Mouse (Mus musculus): ENCODE measurements at regions not wholly inside any gene's neighbourhood (a gene's known extent, or its start where the extent isn't known, plus 50 kb on each side); places are given as distances from the start of the nearest gene placed in this dataset.
"Not testable (repeated sequence)": the region's sequence is repeated elsewhere in the genome, so short reads cannot be mapped to it uniquely, and the experiment has no call there.

DNA sequence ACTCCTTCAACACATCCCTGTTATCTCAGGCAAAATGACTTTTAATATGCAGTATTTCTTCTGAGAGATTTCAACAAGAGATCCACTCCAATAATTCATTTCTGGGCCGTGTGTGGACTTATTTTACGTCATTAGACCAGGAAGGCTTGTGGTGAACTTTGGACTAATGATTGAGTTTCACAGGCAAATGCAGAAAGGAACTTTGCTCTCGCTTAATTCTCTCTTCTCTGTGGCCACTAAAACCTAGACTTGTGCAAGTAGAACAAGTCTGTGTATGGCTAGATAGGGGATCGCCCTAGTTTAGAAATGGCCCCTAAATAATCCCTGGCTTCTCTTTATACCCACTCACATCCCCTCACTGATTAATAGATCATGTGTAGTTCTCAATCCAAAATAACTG is 50.6 kb upstream of the Ppp1r12a start:
- no peak for ATAC-seq

DNA sequence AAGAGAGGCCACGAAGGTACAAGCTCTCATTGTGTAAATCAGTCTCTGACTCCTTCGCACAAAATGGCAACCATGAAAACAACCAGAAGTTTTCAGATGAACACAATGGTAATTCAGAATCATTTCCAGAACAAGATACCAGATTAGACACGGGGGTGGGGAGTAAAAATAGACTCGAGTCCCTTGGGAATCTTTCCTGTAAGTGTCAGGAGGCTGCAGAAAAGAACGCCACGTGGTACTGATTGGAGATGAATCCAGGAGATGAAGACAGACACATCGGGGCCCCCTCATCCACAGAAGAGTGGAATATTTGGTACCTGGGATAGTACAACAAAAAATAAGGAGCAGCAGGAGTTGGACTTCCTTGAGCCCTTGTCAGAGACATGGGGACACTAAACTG is 51.1 kb upstream of the Ppp1r12a start:
- ATAC-seq, result no peak

DNA sequence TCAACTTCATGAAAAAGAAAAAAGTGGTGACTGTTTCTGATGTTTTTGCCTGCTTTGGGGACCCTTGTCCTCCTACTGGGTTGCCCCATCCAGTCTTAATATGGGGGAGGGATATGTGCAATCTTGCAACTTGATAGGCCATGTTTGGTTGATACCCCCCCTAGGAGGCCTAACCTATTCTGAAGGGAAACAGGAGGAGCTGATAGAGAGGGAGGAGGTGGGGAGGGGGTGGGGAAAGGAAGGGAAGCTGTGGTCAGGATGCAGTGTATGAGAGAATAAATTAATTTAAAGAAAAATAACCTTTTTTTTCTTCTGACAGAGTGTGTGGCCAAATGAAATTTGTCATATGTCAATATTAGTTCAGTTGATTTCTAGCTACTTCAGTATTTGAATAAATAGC is 51.8 kb upstream of the Ppp1r12a start:
- peak; percentile 78 for ATAC-seq

DNA sequence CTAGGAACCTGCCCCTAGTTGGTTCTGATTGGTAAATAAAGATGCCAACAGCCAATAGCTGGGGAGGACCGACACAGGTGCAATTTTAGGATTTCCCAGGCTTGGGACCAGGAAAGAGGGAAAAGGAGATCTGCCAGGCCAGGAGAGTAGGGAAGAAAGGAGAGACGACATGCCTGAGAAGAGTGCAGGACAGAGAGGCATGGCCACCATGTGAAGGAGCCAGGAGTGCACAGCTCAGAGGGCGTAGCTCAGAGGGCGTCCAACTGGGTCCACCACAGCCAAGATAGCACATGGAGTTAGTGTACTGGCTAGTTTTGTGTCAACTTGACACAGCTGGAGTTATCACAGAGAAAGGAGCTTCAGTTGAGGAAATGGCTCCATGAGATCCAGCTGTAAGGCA is 53.5 kb upstream of the Ppp1r12a start:
- ATAC-seq, result not testable (repeated sequence)

DNA sequence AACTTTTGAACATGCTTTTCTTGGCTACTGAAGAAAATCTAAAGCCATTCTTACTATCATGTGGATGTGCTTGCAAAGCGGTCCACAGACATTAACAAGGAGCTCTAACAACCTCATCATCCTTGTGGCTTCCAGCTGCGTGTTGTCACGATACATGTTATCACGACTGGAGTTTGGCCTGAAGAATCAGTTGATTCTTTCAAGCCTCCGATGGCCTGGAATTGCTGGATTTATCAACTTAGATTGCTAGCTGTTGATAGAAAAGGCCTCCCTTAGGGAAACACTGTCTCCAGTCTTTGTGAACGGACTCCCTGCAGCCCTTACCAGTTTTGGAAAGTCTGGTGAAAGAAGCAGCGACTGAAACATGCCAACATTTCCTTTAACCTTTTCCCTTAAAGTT is 60.5 kb upstream of the Ppp1r12a start:
- ATAC-seq, result no peak

DNA sequence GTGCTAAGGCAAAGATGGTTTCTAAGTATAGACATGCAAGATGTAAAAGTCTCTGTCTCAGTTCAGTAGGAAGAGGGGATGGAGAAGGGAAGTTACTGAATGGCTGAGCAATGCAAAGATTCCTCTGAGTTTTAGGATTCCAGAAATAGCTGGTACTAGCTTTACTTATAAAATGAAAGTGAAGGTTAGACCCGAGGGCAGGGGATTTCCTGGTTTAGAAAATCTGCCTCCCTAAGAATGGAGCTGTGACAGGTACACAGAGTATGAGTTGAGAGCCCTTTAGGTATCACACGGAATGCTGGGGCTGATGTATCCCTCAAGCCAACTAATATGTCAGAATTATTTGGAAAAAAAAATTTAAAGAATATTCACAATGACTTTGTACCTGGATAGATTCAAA is 69.0 kb upstream of the Ppp1r12a start:
- peak; percentile 98 for ATAC-seq

DNA sequence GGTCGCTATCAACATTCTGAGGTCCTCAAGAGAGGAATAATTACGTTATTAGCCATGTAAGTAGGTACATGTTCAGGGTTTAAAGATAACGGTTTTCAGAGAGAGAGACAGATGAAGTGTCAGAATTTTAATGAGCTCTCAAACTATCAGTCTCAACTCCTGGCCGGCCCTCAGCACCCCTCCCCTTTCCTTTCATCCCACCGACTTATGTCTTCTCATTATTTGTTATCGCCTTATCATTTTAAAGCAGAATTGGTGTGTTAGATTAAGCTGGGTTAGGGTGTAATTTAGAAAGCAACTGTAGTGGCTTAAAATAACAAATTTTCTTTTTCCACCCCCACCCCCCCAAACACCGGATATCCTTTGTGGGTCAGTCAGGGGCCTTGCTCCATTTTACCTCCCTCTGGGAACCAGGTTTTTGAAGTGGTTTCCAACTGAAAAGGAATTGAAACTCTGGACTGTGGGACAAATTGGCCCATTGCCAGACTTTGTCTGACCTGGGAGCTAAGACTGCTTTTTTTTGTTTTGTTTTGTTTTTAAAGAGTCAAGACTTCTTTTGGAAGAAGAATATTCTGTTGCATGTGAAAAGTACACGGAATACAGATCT is 72.5 kb upstream of the Ppp1r12a start:
- ATAC-seq, result no peak

DNA sequence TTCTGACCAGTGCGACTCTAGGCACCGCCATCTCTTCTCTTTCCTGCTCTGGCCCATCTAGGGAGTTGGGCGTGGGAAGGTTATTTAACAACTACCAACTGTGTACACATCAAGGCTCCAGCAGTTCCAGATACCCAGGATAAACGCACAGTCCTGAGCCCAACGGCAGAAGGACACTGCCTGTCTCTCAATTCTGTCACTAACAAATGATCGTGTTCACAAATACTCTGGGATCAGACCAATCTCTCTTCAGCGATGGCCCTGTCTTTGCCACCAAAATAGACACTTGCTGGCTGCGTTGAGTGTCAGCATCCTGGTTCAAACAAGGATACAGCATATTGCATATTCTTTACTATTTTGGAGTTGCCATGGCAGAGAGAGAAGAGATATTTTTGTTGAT is 73.1 kb upstream of the Ppp1r12a start:
- ATAC-seq, result no peak

DNA sequence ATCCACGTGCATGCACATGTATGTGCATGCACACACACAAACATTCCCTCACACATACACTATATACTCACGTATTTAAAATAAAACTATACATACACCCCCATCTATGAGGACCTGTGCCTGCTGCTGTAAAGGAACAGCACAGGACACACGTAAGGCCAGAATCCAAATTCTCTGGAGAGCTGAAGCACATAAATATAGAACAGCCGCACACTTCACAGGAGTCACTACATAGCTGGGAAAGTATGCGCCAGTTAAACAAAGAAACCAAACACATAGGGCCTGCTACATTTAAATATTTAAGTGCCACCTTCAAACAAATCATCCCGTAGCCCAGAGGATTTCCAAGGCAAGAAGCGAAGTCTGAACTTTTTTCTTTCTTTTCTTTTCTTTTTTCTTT is 73.8 kb upstream of the Ppp1r12a start:
- no peak for ATAC-seq

DNA sequence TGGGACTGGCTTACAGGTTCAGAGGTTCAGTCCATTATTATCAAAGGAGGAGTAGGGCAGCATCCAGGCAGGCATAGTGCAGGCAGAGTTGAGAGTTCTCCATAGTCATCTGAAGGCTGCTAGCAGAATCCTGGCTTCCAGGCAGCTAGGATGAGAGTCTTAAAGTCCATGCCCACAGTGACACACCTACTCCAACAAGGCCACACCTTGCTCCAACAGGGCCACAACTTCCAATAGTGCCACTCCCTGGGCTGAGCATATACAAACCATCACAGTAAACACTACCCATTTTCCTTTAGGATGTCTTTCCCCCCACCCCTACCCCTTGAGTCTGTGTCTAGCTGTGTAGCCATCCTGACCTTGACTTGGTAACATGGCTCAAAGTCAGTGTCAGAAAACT is 78.8 kb upstream of the Ppp1r12a start:
- ATAC-seq, result no peak

DNA sequence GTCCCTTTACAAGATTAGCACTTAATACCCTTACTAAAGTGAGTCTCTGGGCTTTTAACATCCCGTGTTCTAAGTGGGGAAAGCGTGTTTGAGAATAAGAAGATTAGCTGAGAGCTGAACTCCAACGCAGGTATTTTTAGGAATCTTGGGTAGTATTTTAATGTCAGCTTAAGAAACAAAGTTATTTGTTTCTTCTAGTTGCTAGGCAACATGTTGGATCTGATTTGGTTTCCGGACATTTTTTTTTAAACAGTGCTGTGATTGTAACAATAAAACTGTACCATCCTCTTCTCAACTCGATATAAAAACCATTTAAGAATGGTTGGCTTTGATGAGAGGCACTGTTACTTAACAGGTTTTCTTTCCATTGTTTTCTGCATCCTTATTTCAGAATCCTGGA is 86.8 kb upstream of the Ppp1r12a start:
- no peak for ATAC-seq

DNA sequence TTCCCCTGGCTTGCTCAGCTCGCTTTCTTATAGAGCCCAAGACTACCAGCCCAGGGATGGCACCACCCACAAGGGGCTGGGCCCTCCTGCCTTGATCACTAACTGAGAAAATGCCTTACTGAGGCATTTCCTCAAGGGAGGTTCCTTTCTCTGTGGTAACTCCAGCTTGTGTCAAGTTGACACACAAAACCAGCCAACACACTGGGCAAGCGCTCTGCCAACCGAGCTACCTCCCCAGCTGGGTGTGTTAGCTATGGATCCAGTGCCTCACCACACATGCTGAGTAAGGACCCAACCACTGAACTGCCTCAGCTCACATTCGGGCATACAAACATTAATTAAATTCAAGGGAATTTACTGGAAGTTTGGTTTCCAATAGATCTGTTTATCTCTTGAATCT is 88.2 kb upstream of the Ppp1r12a start:
- ATAC-seq, result no peak

DNA sequence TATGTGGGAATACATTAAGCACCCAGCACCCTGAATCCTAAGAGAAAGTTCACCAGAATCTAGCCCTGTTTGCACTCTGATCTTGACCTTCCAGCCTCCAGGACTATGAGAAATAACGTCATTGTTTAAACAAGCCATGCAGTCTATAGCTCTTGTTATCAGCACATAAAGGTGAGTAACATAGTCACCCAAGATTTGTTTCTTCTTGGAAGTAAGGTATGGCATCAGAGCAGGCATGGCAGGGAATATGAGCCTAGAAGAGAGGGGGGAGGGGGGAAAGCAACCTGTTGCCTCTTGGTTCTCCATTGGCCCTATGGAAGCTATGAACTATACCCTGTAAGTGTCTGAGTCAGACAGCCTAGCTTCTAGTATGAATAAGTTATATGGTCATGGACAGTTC is 89.8 kb upstream of the Ppp1r12a start:
- no peak for ATAC-seq

DNA sequence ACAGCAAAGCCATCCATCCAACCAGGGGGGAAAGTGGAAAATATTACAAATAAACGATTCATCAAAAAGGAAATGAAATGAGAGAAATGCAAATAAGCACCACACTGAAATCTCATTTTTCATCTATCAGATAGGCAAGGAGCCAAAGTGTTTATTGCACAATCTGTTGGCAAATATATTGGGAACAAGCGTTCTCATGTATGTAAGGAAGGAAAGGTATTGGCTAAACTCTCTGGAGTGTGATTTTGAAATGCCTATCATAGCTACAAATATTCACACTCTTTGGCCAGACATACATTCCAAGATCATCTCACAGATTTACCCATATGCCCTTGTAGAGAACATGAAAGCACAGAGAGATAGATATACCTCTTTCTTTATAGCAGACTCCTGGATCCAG is 90.6 kb upstream of the Ppp1r12a start:
- ATAC-seq, result no peak

DNA sequence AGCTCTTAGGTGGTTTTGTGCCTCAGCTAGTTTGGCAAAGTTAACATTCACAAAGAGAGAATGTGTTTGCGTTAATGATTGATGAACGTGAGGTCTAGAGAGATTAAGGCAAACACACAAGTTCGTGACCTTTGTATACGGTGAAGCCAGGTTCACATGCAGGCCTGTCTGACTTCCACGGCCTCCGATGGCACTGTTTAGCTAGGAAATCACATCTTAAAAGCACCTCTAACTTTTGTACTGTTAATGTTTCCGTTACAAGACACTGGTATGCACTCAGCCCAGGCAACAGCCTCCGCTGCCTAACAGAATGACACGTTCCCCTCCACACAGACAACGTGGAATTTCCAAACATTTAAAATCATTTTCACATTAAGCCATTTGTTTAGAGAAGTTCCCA is 94.3 kb upstream of the Ppp1r12a start:
- ATAC-seq, result no peak

DNA sequence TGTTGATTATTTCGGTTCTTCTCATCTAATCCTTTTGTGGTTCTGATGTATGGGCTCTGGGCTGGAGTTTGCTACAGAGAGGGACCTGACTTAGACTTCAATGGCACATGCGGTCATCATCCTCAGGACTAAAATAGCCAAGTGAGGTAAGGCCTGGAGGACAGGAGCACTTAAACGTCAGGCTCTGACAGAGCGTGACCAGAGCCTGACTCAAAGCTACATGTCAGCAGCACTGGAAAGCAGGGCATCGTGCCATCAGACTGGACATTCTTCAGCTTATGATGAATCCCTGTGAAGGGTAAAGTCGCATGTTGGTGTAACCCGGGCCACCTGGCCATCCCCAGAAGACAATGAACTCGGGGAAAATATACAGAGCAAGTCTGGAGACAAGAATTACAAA is 95.8 kb upstream of the Ppp1r12a start:
- no peak for ATAC-seq

DNA sequence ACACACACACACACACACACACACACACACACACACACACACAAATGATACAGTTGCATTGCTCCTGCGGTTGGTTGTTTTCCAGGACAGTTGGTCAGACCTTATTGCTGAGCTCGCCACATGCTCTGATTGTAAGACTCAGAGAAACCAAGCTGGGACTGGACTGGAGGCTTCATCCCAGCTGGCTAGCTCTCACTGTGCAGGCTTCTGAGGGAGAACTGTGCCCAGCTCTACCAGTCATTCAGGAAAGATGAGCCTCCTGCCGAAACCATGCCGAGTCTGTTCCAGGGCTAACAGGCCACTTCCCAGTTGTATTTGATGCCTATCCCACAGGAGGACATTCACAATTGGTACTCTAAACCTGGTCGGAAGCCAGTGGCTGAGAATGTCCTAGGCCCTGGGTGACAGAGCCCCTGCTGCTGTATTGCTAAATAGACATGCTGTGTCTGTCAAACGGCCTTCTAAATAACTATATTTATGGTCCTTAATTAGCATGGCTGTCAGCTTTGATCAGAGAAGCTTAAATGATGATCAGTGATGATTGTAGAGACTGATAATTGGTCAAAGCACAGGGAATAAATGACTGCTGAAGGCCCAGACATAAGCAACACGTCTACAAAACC is 100.1 kb upstream of the Ppp1r12a start:
- no peak for ATAC-seq

DNA sequence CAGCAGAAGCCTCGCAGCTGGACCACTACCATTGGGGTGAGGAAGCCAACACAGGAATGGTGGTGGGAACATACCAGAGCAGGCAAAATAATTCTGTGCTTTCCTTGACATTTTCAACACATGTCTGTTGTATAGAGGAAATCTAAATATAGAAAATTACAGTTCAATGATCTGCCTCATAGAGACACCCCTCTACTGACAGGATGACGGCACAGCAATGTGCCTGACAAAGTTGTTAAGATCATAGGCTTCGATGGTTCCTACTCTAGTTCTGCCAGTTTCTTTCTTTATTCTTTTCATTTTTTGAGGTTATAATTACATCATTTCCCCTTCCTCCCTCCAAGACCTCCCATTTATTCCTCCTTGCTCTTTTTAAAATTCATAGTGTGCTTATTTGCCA is 101.4 kb upstream of the Ppp1r12a start:
- no peak for ATAC-seq

DNA sequence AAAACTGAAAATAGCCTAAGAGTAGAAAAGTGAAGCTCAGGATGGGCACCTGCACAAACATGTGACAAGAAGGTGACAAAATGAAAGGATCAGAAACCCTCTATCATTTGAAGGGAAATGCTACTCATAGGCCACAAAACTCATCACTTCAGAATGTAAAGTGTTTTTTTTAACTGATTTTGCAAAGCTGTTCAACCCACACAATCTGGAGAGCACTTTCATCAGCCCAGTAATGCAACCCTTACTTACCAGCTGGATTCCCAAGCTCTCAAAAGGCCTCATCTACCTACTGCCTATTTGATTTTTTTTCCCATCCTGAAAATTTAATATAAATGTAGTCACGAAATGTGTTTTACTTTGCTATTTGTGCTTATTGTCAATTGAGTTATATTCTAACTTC is 110.4 kb upstream of the Ppp1r12a start:
- no peak for ATAC-seq

DNA sequence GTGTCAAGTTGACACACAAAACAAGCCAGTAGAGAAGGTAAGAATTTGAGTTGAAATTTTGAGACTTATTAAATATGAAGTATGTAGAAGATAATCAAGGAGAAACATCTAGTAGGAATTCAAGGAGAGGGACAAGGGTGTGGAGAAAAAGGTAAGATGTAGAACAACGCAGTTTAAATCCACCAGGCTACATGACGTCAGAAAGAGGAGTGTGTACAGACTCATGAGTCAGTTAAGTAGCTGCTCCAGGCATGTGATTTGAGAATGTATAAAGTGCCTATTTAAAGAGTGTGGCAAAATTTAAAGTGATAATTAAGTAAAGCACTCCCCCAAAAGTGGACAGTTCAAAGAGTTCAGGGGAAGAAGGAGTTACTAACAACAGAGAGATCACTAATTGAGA is 113.6 kb upstream of the Ppp1r12a start:
- no peak for ATAC-seq

DNA sequence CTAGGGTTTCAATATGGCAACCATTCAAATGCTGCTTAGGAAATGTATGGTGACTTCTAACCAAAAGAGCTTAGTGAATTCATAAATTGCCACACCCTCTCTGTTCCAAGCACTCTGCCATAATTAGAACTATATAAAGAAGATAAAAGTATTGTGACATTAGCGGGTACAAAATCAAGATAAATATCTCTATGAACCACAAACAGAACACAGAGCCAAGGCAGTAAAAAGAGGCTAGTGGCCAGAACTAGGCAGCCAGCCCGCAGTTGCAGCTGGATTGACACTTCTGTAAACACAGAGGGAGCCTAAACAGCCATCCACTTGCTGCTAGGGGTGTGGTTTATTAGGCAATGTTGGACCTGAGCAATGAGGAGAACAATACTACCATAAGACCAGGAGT is 118.5 kb upstream of the Ppp1r12a start:
- no peak for ATAC-seq

DNA sequence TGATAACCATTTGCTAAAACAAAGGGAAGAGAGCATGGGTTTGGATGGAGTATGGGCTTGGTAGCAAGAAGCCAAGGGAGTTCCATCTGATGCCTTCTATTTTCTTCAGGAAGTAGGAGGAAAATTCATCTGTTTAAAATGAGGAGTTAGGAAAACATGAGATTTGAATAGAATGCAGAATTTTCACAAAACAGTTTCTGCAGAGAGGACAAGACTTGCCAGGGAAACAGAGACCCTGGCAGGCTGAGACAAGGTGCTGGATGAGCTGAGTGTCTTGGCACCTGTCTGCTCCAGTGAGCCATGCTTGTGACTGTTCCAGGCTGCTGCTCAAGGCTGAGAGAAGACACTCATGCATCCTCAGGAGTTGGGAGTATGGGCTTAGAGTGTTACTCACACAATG is 122.0 kb upstream of the Ppp1r12a start:
- ATAC-seq, result no peak

DNA sequence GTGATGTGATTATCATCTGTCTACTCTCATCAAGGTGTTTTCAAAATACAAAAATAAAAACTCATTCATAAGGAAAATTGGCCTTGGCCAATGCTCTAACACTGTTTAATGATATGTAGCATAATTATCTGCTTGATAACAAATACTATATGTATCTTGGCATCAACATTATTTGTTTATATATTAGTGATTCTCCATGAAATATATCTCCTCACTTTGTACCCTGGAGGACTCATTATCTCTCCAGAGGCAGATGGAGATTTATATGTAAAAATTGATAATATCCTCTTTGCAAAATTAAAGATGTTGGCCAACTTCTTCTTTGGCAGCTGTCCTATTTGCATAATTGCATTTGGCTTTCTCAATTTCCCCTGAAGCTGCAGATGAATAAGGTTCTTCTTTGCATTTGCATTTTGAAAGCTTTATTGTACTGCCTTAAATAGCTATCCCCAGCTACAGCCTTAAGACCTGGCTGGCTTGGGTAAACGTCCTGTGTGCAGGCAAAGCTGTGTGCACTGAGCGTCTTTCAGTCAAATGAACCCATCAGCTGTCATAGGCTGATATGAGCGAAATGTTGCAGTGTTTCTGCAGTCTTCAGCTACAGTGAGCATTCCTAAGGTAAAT is 124.7 kb upstream of the Otogl start:
- ATAC-seq, result no peak

DNA sequence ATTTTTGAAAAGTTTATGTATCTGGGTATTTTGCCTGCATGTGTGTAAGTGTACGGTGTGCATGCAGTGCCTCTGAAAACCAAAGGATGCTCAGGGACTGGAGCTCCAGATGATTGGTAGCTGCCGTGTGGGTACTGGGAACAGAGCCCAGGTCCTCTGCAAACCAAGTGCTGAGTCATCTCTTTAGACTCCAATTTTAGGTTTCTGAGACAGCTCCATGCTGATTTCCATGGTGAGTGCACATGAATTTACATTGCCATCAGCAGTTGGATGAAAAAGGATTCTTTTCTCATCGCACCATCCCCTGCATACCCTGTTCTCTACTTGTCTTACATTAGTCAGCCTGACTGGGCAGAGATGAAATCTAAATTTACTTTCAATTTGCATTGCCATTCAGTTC is 122.1 kb upstream of the Otogl start:
- ATAC-seq, result no peak

DNA sequence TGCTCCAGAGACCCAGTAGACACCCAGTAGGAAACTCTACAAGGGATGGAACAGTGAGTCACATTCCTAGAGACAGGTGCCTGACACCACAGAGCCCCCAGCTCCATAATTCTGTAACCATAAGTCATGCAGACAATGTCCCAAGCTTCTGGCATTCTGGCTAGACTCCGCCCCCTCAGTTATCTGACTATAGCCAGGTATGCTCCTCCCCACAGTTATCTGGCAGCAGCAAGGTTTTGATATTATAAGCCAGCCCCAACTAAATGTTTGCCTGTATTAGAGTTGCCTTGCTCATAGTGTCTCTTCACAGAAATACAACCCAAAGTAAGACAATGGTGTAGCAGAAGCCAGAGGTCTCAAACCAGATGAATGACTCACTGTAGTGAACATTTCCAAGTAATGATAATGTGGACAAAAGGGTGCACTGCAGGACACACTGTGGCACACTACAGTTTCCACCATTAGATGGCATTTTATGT is 121.4 kb upstream of the Otogl start:
- ATAC-seq, result no peak
